Mouse (Mus musculus) fat pad, adult 2 months (tissue): Measurements from ENCODE around the gene Olfr1441.

ENCODE experiments used
- DNase-seq: peaks from one replicate; pipeline ENCODE4 v3.0.0-alpha.2; 2011; ENCODE audit warnings: low read depth, low spot score; ENCODE audit errors: extremely low read depth

The Olfr1441 gene

GRCm38 (mm10) chr19:12462851-12463721, 45.9 kb downstream of the Olfr1441 start:
- no peak for DNase-seq

- DNase-seq: no peak
Measured at GRCm38 (mm10) chr19:12463722-12464035, 46.4 kb downstream of the Olfr1441 start.

GRCm38 (mm10) chr19:12464127-12464526, 46.9 kb downstream of the Olfr1441 start:
- DNase-seq: no peak

- no peak for DNase-seq
Measured at GRCm38 (mm10) chr19:12464674-12465073, 47.4 kb downstream of the Olfr1441 start.

GRCm38 (mm10) chr19:12465530-12466144, 48.4 kb downstream of the Olfr1441 start:
- no peak for DNase-seq

- no peak for DNase-seq
Measured at GRCm38 (mm10) chr19:12466204-12466603, 49.0 kb downstream of the Olfr1441 start.

- DNase-seq: no peak
Measured at GRCm38 (mm10) chr19:12467436-12467835, 50.2 kb downstream of the Olfr1441 start.

- DNase-seq: no peak
Measured at GRCm38 (mm10) chr19:12471866-12472265, 54.6 kb downstream of the Olfr1441 start.

- no peak for DNase-seq
Measured at GRCm38 (mm10) chr19:12472381-12472976, 55.2 kb downstream of the Olfr1441 start.
